Mouse (Mus musculus) hindbrain, postnatal 0 days (tissue): ENCODE results near the gene Pan3. TPM values are rescaled to one million over a fixed set of nuclear protein-coding genes. Genes with fewer than 3 reads are reported as not detected.
A peak's percentile ranks its signal among the peaks of the same experiment; 100 is the strongest.

Source experiments
- ATAC-seq: fragments of 200-750 bp; cut with Nextera tagmentation; 2 replicates; pipeline ENCODE4 v1.8.0; 2017; ENCODE audit warnings: mild to moderate bottlenecking, moderate TSS enrichment, moderate library complexity
- DNase-seq: peaks from one replicate; pipeline ENCODE4 v3.0.0-alpha.2; 2015; ENCODE audit warnings: low spot score
- H3K27ac ChIP-seq: fragments of 300-500 bp; sonication (generic); 2 replicates; pipeline ENCODE4 v1.5.1; 2014; ENCODE audit warnings: mild to moderate bottlenecking
- H3K27me3 ChIP-seq: fragments of 300-500 bp; sonication (generic); 2 replicates; pipeline ENCODE4 v1.6.1; 2014; ENCODE audit warnings: low read length, mixed read lengths; ENCODE audit not compliant: insufficient read depth
- H3K36me3 ChIP-seq: fragments of 300-500 bp; sonication (generic); 2 replicates; pipeline ENCODE4 v1.6.1; 2014; ENCODE audit warnings: low read length, mixed read lengths; ENCODE audit not compliant: insufficient read depth
- H3K4me1 ChIP-seq: fragments of 300-500 bp; sonication (generic); 2 replicates; pipeline ENCODE4 v1.6.1; 2014; ENCODE audit warnings: antibody characterized with exemption, low read length, mixed read lengths; ENCODE audit not compliant: insufficient read depth
- H3K4me2 ChIP-seq: fragments of 300-500 bp; sonication (generic); 2 replicates; pipeline ENCODE4 v1.6.1; 2014; ENCODE audit warnings: low read depth, mild to moderate bottlenecking, low read length, moderate library complexity, mixed read lengths
- H3K4me3 ChIP-seq: fragments of 300-500 bp; sonication (generic); 2 replicates; pipeline ENCODE4 v1.5.1; 2014; ENCODE audit warnings: low read length
- H3K9ac ChIP-seq: fragments of 300-500 bp; sonication (generic); replicated peaks from 2 replicates; pipeline ENCODE4 v1.6.1; 2014; ENCODE audit warnings: mild to moderate bottlenecking, low read length, moderate library complexity, mixed read lengths
- H3K9me3 ChIP-seq: fragments of 300-500 bp; sonication (generic); 2 replicates; pipeline ENCODE4 v1.6.1; 2016; ENCODE audit warnings: low read length, mixed read lengths
- CTCF ChIP-seq: IDR thresholded peaks from 2 replicates; pipeline ENCODE4 v1.5.1; 2016; ENCODE audit warnings: antibody characterized with exemption, control low read depth, low read depth
- WGBS: fragments of 180-500 bp; shearing (Covaris S2); extraction: QIAGEN DNeasy Blood & Tissue Kit; methylation state at CpG from one replicate; pipeline ENCODE4 v1.1.7; 2014; 5-methylcytosine and 5-hydroxymethylcytosine counted together
- polyA plus RNA-seq: library from polyadenylated mRNA; unstranded; fragments of >200 nt; fragmentation: Nextera tagmentation; extraction: Ambion mirVana; gene quantifications from 2 replicates; pipeline ENCODE4 v1.2.1, GENCODE M21; 2015
- total RNA-seq: library from RNA; depleted of rRNA; stranded (reverse); fragments of >200 nt; gene quantifications from 2 replicates; pipeline ENCODE4 v1.2.3, GENCODE M21; 2014; rRNA removed

Pan3 gene
- total RNA-seq (58.8 and 80.5 TPM in 2 replicates), polyA plus RNA-seq (53.9 and 58.8 TPM in 2 replicates)

- WGBS, result under 1% methylated on average over 39 of the region's 51 CpGs
- Histone ChIP-seq H3K4me1 (peaks cover 11% of the 10 kb centered on the region), H3K9me3 (no peaks in the 10 kb centered on the region), H3K27ac (peak within 1 kb of the TSS; percentile 95), H3K9ac (peak within 1 kb of the TSS; percentile 94), H3K4me2 (peak within 1 kb of the TSS; percentile 89), H3K36me3 (no peaks in the 10 kb centered on the region), H3K4me3 (peak within 1 kb of the TSS; percentile 95), H3K27me3 (no peaks in the 10 kb centered on the region)
- peak; percentile 96 for DNase-seq
- ATAC-seq, result peak; percentile 91
- TF ChIP-seq CTCF, result no peak
Measured at GRCm38 (mm10) chr5:147429535-147430305, at the start of gene Pan3. Gene Pan3, plus strand, starts transcription at chr5:147430161.

GRCm38 (mm10) chr5:147381396-147381795, 48.6 kb upstream of the Pan3 start:
- TF ChIP-seq CTCF, result no peak
- Histone ChIP-seq H3K36me3 (no peaks in the 10 kb centered on the region), H3K4me3 (no peak overlapping the region), H3K4me2 (no peak overlapping the region), H3K27ac (no peak overlapping the region), H3K27me3 (no peaks in the 10 kb centered on the region), H3K4me1 (no peaks in the 10 kb centered on the region), H3K9me3 (no peaks in the 10 kb centered on the region), H3K9ac (no peak overlapping the region)
- WGBS, result 92% methylated on average over 10 of the region's 10 CpGs
- DNase-seq (no peak), ATAC-seq (no peak)

- 81% methylated on average over 13 of the region's 13 CpGs for WGBS
- Histone ChIP-seq H3K4me2 (no peak overlapping the region), H3K4me3 (no peak overlapping the region), H3K4me1 (no peaks in the 10 kb centered on the region), H3K27me3 (no peaks in the 10 kb centered on the region), H3K9ac (no peak overlapping the region), H3K36me3 (no peaks in the 10 kb centered on the region), H3K9me3 (no peaks in the 10 kb centered on the region), H3K27ac (no peak overlapping the region)
- ATAC-seq, result no peak
- no peak for DNase-seq
- no peak for TF ChIP-seq CTCF
Measured at GRCm38 (mm10) chr5:147386865-147387264, 43.1 kb upstream of the Pan3 start.

- TF ChIP-seq CTCF, result no peak
- no peak overlapping the region for H3K4me2 ChIP-seq
- no peak overlapping the region for H3K4me3 ChIP-seq
- H3K27me3 ChIP-seq, result no peaks in the 10 kb centered on the region
- no peak overlapping the region for H3K27ac ChIP-seq
- no peak for DNase-seq
- no peak overlapping the region for H3K9ac ChIP-seq
- 80% methylated on average over 9 of the region's 9 CpGs for WGBS
- H3K4me1 ChIP-seq, result no peaks in the 10 kb centered on the region
- no peaks in the 10 kb centered on the region for H3K36me3 ChIP-seq
- H3K9me3 ChIP-seq, result no peaks in the 10 kb centered on the region
- no peak for ATAC-seq
Measured at GRCm38 (mm10) chr5:147388376-147389008, 41.5 kb upstream of the Pan3 start.

- WGBS, result 85% methylated on average over 5 of the region's 5 CpGs
- Histone ChIP-seq H3K4me3 (no peak overlapping the region), H3K4me1 (no peaks in the 10 kb centered on the region), H3K9ac (no peak overlapping the region), H3K27ac (no peak overlapping the region), H3K27me3 (no peaks in the 10 kb centered on the region), H3K36me3 (no peaks in the 10 kb centered on the region), H3K9me3 (no peaks in the 10 kb centered on the region), H3K4me2 (no peak overlapping the region)
- ATAC-seq (no peak), DNase-seq (no peak)
- TF ChIP-seq CTCF, result no peak
Measured at GRCm38 (mm10) chr5:147389052-147389451, 40.9 kb upstream of the Pan3 start.

GRCm38 (mm10) chr5:147390772-147391171, 39.2 kb upstream of the Pan3 start:
- Histone ChIP-seq H3K9me3 (no peaks in the 10 kb centered on the region), H3K4me2 (no peak overlapping the region), H3K4me1 (no peaks in the 10 kb centered on the region), H3K36me3 (no peaks in the 10 kb centered on the region), H3K9ac (no peak overlapping the region), H3K4me3 (no peak overlapping the region), H3K27ac (no peak overlapping the region), H3K27me3 (no peaks in the 10 kb centered on the region)
- WGBS, result 31% methylated on average over 2 of the region's 2 CpGs
- no peak for TF ChIP-seq CTCF
- ATAC-seq, result no peak
- no peak for DNase-seq
